Mouse (Mus musculus): Measurements from ENCODE around the gene Dnajb1. TPM values are rescaled to one million over a fixed set of nuclear protein-coding genes. Genes with fewer than 3 reads are reported as not detected.

Gene Dnajb1
- polyA plus RNA-seq, 1 experiment from 2014 or later = 65.2 TPM

GRCm38 (mm10) chr8:83623549-83623948 is 15.6 kb downstream of the Dnajb1 start:
- 90% methylated on average over 7 of the region's 7 CpGs for WGBS
- peaks cover 14% of the 10 kb centered on the region for H3K27me3 ChIP-seq (ENCODE audit: poor library complexity, severe bottlenecking)

GRCm38 (mm10) chr8:83624739-83625138 is 16.7 kb downstream of the Dnajb1 start:
- H3K9me3 ChIP-seq = no peaks in the 10 kb centered on the region
- no peak for DNase-seq (ENCODE audit: extremely low spot score, low spot score)
- WGBS = 49% methylated on average over 3 of the region's 3 CpGs
- H3K36me3 ChIP-seq (replicated peaks) = no peaks in the 10 kb centered on the region
- H3K27me3 ChIP-seq (ENCODE audit: poor library complexity, severe bottlenecking) = peaks cover 14% of the 10 kb centered on the region
- peaks cover 10% of the 10 kb centered on the region for H3K4me1 ChIP-seq
- H3K27ac ChIP-seq = no peak overlapping the region
- H3K4me3 ChIP-seq = no peak overlapping the region

More at GRCm38 (mm10) chr8:83623549-83623948, 15.6 kb downstream of the Dnajb1 start:
- Histone ChIP-seq H3K36me3 (replicated peaks) (no peaks in the 10 kb centered on the region), H3K4me1 (peaks cover 10% of the 10 kb centered on the region), H3K4me3 (no peak overlapping the region), H3K9me3 (no peaks in the 10 kb centered on the region), H3K27ac (no peak overlapping the region)
- DNase-seq (ENCODE audit: extremely low spot score, low spot score) = no peak

DNA sequence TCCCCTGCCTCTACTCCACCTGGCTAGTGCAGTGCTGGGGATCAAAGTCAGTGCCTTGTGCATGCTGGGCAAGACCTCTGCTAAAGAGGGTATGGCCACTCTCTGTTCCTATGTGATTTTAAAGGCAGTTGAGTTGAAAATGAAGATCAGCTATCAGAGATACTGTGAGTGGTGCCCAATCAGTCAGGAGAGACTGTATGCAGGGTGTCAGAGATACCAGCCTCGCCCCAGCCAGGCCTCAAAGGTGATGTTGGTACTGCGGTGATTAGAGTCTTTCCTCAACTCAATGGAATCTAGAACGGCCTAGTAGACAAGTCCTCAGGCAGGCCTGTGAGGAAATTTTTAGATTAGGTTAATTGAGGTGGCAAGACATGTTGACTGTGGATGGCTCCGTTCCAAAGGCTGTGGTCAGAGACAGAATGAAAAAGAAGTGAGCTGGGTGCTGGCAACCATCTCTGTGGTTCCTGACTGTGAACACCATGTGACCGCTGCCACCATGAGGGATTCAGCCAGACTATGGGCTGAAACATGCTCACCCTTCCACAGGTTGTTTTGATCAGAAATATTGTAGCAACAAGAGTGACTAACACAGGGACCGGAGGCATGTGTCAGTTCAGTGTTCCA is 17.8 kb downstream of the Dnajb1 start:
- H3K36me3 ChIP-seq (replicated peaks) = no peaks in the 10 kb centered on the region
- peaks cover 14% of the 10 kb centered on the region for H3K27me3 ChIP-seq (ENCODE audit: poor library complexity, severe bottlenecking)
- WGBS = 90% methylated on average over 6 of the region's 6 CpGs
- no peak overlapping the region for H3K4me3 ChIP-seq
- peaks cover 10% of the 10 kb centered on the region for H3K4me1 ChIP-seq
- no peak for DNase-seq (ENCODE audit: extremely low spot score, low spot score)
- H3K27ac ChIP-seq = no peak overlapping the region
- H3K9me3 ChIP-seq = no peaks in the 10 kb centered on the region

GRCm38 (mm10) chr8:83632083-83632707 is 24.2 kb downstream of the Dnajb1 start:
- H3K27ac ChIP-seq = no peak overlapping the region
- no peaks in the 10 kb centered on the region for H3K27me3 ChIP-seq (ENCODE audit: poor library complexity, severe bottlenecking)
- no peak for DNase-seq (ENCODE audit: extremely low spot score, low spot score)
- 90% methylated on average over 7 of the region's 7 CpGs for WGBS
- H3K4me1 ChIP-seq = no peaks in the 10 kb centered on the region
- H3K36me3 ChIP-seq (replicated peaks) = no peaks in the 10 kb centered on the region
- peaks cover 8% of the 10 kb centered on the region for H3K9me3 ChIP-seq
- no peak overlapping the region for H3K4me3 ChIP-seq

DNA sequence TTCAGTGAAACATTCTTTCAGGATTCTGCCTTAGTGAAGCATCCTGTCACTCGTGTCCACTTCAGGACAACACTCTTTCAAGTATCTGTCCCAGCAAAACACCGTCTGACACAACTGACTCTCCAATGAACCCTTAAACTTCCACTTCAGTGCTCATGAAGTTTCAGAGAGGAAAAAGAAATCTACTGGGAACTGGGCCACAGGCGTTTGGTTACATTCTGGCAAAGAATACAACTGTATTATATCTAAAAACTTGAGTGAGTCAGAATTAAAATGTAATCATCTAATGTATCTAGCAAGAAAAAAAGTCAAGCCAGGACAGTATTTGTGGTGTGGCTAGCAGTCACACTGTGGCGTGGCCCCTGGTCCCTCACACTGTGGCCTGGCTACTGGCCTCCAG is 30.9 kb downstream of the Dnajb1 start:
- 77% methylated on average over 4 of the region's 4 CpGs for WGBS
- no peak for DNase-seq (ENCODE audit: extremely low spot score, low spot score)
- Histone ChIP-seq H3K4me3 (no peak overlapping the region), H3K9me3 (peaks cover 8% of the 10 kb centered on the region), H3K27me3 (ENCODE audit: poor library complexity, severe bottlenecking) (no peaks in the 10 kb centered on the region), H3K27ac (no peak overlapping the region), H3K4me1 (no peaks in the 10 kb centered on the region), H3K36me3 (replicated peaks) (no peaks in the 10 kb centered on the region)

- Histone ChIP-seq H3K9me3 (peaks cover 8% of the 10 kb centered on the region), H3K27ac (no peak overlapping the region), H3K4me1 (no peaks in the 10 kb centered on the region), H3K4me3 (no peak overlapping the region), H3K27me3 (ENCODE audit: poor library complexity, severe bottlenecking) (no peaks in the 10 kb centered on the region), H3K36me3 (replicated peaks) (no peaks in the 10 kb centered on the region)
- WGBS = 81% methylated on average over 5 of the region's 5 CpGs
- no peak for DNase-seq (ENCODE audit: extremely low spot score, low spot score)
Observed at GRCm38 (mm10) chr8:83639649-83640048, 31.7 kb downstream of the Dnajb1 start.

GRCm38 (mm10) chr8:83647511-83647910 is 39.5 kb downstream of the Dnajb1 start:
- no peak overlapping the region for H3K4me3 ChIP-seq
- H3K9me3 ChIP-seq = peaks cover 6% of the 10 kb centered on the region; the same call in 1 of the 2 replicates
- peaks cover 9% of the 10 kb centered on the region for H3K4me1 ChIP-seq
- no peak for DNase-seq (ENCODE audit: extremely low spot score, low spot score)
- no peaks in the 10 kb centered on the region for H3K36me3 ChIP-seq (replicated peaks)
- no peaks in the 10 kb centered on the region for H3K27me3 ChIP-seq (ENCODE audit: poor library complexity, severe bottlenecking)
- WGBS = 95% methylated on average over 11 of the region's 11 CpGs
- H3K27ac ChIP-seq = no peak overlapping the region

DNA sequence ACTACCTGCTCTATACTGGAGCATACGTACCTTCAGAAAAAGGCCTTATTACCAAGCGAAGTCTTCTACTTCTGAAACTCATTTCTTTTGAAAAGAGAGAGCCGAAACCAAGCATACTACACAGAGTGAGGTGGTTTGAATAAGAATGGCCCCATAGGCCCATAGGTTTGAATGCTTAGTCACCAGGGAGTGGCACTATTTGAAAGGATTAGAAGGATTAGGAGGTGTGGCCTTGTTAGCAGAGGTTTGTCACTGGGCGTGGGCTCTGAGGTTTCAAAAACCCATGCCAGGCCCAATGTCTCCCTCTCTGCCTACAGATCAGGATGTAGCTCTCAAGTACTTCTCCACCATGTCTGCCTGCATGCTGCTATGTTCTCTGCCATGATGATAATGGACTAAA is 40.0 kb downstream of the Dnajb1 start:
- Histone ChIP-seq H3K4me1 (peaks cover 11% of the 10 kb centered on the region), H3K4me3 (no peak overlapping the region), H3K27me3 (ENCODE audit: poor library complexity, severe bottlenecking) (no peaks in the 10 kb centered on the region), H3K36me3 (replicated peaks) (no peaks in the 10 kb centered on the region), H3K9me3 (peaks cover 6% of the 10 kb centered on the region; the same call in 1 of the 2 replicates), H3K27ac (no peak overlapping the region)
- 90% methylated on average over 4 of the region's 4 CpGs for WGBS
- DNase-seq (ENCODE audit: extremely low spot score, low spot score) = no peak

DNA sequence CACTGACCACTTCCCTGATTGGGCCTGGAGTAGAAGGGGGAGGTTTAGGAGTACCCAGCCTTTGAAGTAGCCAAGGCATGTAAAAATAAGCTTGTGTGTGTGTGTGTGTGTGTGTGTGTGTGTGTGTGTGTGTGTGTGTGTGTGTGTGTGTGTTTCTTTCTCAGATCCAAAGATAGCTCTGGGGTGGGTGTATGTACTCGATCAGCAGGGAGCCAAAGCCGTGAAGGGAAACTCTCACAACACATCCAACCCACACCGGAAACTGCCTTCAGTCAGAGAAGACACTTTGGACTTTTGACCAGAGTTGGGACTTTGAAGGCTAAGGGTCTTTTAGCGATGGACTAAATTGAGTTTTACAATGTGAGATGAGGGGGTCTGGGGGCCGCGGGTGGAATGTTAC is 41.7 kb downstream of the Dnajb1 start:
- no peak overlapping the region for H3K27ac ChIP-seq
- 96% methylated on average over 6 of the region's 6 CpGs for WGBS
- no peaks in the 10 kb centered on the region for H3K27me3 ChIP-seq (ENCODE audit: poor library complexity, severe bottlenecking)
- no peak overlapping the region for H3K4me3 ChIP-seq
- peaks cover 23% of the 10 kb centered on the region for H3K4me1 ChIP-seq
- H3K9me3 ChIP-seq = peaks cover 6% of the 10 kb centered on the region; the same call in 1 of the 2 replicates
- H3K36me3 ChIP-seq (replicated peaks) = peaks cover 4% of the 10 kb centered on the region
- DNase-seq (ENCODE audit: extremely low spot score, low spot score) = no peak

GRCm38 (mm10) chr8:83652030-83652743 is 44.2 kb downstream of the Dnajb1 start, which contains the start of gene Gipc1:
Gene Gipc1, plus strand, starts transcription at chr8:83652677.
- peak within 1 kb of the TSS; percentile 96 for H3K27ac ChIP-seq
- H3K4me3 ChIP-seq = peak within 1 kb of the TSS; percentile 88
- peak; percentile 97 for DNase-seq (ENCODE audit: extremely low spot score, low spot score)
- H3K27me3 ChIP-seq (ENCODE audit: poor library complexity, severe bottlenecking) = no peaks in the 10 kb centered on the region
- peaks cover 30% of the 10 kb centered on the region for H3K4me1 ChIP-seq
- H3K9me3 ChIP-seq = peaks cover 6% of the 10 kb centered on the region; the same call in 1 of the 2 replicates
- 4% methylated on average over 50 of the region's 50 CpGs for WGBS
- H3K36me3 ChIP-seq (replicated peaks) = peaks cover 29% of the 10 kb centered on the region

GRCm38 (mm10) chr8:83652744-83653661 is 45.0 kb downstream of the Dnajb1 start:
- H3K4me1 ChIP-seq = peaks cover 30% of the 10 kb centered on the region
- no peak for DNase-seq (ENCODE audit: extremely low spot score, low spot score)
- peak overlapping the region; percentile 88 for H3K4me3 ChIP-seq
- 3% methylated on average over 44 of the region's 46 CpGs for WGBS
- H3K36me3 ChIP-seq (replicated peaks) = peaks cover 37% of the 10 kb centered on the region
- H3K9me3 ChIP-seq = peaks cover 6% of the 10 kb centered on the region; the same call in 1 of the 2 replicates
- peak overlapping the region; percentile 96 for H3K27ac ChIP-seq
- no peaks in the 10 kb centered on the region for H3K27me3 ChIP-seq (ENCODE audit: poor library complexity, severe bottlenecking)

- Histone ChIP-seq H3K9me3 (peaks cover 6% of the 10 kb centered on the region; the same call in 1 of the 2 replicates), H3K36me3 (replicated peaks) (peaks cover 41% of the 10 kb centered on the region), H3K27me3 (ENCODE audit: poor library complexity, severe bottlenecking) (no peaks in the 10 kb centered on the region), H3K4me1 (peaks cover 33% of the 10 kb centered on the region), H3K27ac (peak overlapping the region; percentile 96), H3K4me3 (peak overlapping the region; percentile 88)
- WGBS = 50% methylated on average over 10 of the region's 10 CpGs
- DNase-seq (ENCODE audit: extremely low spot score, low spot score) = no peak
Observed at GRCm38 (mm10) chr8:83653662-83654017, 45.6 kb downstream of the Dnajb1 start.

Data from forebrain, embryonic 10.5 days (tissue).